Mouse (Mus musculus): ENCODE measurements around the gene Gabpb2.

GRCm38 (mm10) chr3:95231298-95232221 is 13.8 kb upstream of the Gabpb2 start, which contains the start of gene Mllt11:
- no peak for TF ChIP-seq CTCF (conservative IDR thresholded peaks at IDR 0.05; ENCODE audit: low read length)
- TF ChIP-seq POU5F1 (IDR thresholded peaks at IDR 0.05; ENCODE audit: borderline replicate concordance, low read length) = no peak

Data from E14TG2a.4 (cell line).